Mouse (Mus musculus): ENCODE data around the gene Hmga2.

GRCm38 (mm10) chr10:120418738-120419523 lies 57.3 kb downstream of the Hmga2 start:
- TF ChIP-seq ZNF384 (IDR thresholded peaks at IDR 0.05; ENCODE audit: low read depth, low read length) (no peak), CHD2 (IDR thresholded peaks at IDR 0.05; ENCODE audit: low read depth, low read length) (no peak)

Data from ES-E14 (cell line).